Mouse (Mus musculus) spleen, adult 2 months (tissue): ENCODE measurements around the gene Pcnx2.

Experiments used
- CTCF ChIP-seq: fragments of 200-500 bp; IDR thresholded peaks from 2 replicates; pipeline ENCODE4 v1.5.1; 2011; ENCODE audit warnings: mild to moderate bottlenecking, inconsistent platforms; ENCODE audit not compliant: insufficient read depth, insufficient read length, insufficient replicate concordance; ENCODE audit errors: extremely low read depth
- POLR2A ChIP-seq: fragments of 200-500 bp; IDR thresholded peaks from 2 replicates; pipeline ENCODE4 v1.6.1; 2011; ENCODE audit warnings: low read depth, low read length, inconsistent platforms

DNA sequence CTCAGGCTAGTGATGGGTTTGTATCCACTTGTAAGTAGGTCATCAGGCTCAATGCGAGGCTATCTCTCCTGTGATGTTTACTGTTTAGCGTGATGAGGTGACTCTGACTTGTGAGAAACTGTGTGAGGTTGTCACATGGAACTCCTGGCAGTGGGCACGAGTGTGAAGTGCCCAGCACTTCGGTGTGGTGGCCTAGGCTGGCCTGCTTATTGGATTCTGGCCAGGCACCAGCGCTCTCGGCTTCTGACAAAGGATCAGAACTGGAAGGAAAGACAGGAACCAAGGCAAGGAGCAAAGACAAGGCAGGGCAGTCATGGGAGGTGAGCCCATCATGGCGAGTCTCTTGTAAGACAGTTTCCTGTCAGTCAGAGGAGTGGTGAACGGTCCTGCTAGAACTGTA, 142.2 kb downstream of the Pcnx2 start:
- TF ChIP-seq POLR2A: no peak
- no peak for TF ChIP-seq CTCF
